Mouse (Mus musculus) liver, adult 2 months (tissue): ENCODE data around the gene Nr3c2.

Experiments
- CTCF ChIP-seq: fragments of 200-500 bp; IDR thresholded peaks from 2 replicates; pipeline ENCODE4 v1.5.1; 2011; ENCODE audit warnings: low read depth, low read length, control low read depth
- POLR2A ChIP-seq: fragments of 200-500 bp; IDR thresholded peaks from 2 replicates; pipeline ENCODE4 v1.6.1; 2011; ENCODE audit warnings: low read length, control low read depth; ENCODE audit not compliant: insufficient read depth; ENCODE audit errors: extremely low read depth

DNA sequence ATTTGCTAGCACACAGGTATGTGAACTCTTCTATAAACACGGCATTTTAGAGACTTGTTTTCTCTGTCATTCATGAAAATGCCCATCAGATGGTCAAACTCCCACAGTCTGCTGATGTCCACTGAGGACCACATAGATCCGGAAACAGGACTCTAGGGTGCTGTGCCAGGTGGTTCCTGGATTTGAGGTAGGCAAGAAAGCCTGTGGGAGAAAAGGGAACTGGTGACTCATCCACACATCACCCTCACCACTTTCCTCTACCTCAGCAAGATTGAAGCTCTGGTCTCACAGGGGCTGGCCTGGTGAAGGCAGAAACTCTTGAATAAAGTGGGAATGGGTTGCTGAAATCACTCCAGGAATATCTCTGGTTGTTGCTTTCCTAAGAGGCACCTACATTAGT, 213.5 kb downstream of the Nr3c2 start:
- TF ChIP-seq CTCF, result no peak
- no peak for TF ChIP-seq POLR2A
